Mouse (Mus musculus) cerebellum, adult 18-20 months (tissue): ENCODE measurements around the gene Rplp2.

ENCODE experiments used
- DNase-seq, 2 experiments: peaks; one replicate each; pipeline ENCODE4 v3.0.0; 2021

Gene Rplp2

DNA sequence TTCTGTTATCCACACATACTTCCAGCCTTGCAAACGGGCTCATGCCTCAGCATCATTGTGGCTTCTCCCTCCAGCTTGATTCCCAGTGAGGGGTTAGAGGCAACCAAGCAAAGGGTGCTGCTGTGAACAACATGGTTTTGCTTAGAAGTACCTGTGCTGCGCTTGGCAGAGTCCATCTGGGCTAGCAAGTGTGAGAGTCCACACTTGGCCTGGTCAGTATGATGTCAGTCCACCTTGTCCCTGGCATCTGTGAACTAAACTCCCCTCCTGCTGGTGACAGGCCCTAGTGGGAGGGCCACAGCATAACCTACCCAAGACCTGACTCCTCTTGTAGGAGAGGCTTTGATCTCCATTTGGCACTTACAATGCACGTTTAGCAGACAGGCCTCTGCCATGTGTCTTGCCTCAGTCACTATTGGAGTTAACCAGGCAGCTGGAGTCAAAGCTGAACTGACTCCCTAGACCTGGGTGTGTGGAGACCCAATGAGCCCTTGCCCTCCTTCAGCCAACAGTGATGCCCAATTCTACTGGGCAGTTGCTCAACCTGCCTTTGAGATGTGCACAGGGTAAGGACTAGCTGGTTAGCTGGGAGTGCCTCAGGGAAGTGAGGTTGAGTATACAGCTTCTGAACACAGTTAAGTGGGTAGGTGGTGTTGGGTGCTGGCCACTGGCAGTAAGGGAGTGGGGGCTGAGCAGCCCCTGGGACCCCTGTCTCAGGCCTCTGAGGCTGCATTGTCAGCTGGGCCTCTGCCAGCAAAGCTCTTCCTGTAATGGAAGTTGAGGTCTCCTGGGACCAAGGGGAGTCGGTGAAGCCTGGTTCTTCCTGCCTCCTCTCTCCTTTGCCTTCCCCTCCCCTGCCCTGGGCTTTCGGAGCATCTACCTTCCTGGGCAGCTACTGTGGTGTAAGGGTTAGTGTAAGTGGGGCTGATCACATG, 37.3 kb downstream of the Rplp2 start:
- peak; percentile 59 to 64 for DNase-seq

- DNase-seq: no peak
Measured at GRCm38 (mm10) chr7:141485186-141485585, 38.0 kb downstream of the Rplp2 start.

GRCm38 (mm10) chr7:141485606-141486005, 38.4 kb downstream of the Rplp2 start:
- DNase-seq: peak; percentile 95

DNA sequence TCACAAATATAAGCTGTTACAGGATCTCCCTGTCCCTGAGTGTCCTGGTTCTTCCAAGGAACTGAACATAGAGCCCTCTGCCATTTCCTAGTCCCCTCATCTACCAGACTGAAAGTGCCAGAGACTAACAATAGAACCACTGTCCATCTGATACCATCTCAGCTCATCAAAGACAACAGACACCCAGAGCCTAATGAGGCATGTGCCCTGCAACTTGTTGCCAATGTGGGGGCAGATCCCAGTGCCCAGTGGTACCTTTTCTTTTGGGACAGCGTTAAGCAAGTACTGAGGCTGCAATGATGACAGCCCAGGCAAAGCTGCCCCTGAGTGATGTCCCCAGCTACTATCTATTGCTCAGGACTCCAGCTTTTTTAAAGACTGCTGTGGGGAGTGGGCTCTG, 39.1 kb downstream of the Rplp2 start:
- DNase-seq: no peak

DNA sequence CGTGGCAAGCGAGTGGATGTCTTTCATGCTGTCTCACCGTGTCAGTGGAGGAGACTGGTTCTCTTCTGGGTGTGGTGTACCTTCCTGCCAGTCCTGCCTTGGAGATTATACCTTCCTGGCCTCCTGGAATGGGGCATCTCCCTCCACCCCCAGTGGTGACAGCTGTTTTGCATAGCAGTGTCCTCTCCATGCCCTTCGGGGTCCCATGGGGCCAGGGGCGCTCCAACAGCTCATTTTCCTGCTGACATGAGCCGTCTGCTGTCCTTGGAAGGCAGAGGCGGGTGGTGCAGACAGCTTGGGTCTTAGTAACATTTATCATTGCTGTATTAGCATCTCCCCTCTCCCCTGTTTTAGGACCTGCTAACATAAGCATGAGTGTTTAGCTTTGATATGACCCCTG, 40.0 kb downstream of the Rplp2 start:
- no peak for DNase-seq

GRCm38 (mm10) chr7:141491151-141491550, 44.0 kb downstream of the Rplp2 start:
- no peak for DNase-seq

- DNase-seq: peak; percentile 70 to 76
Measured at GRCm38 (mm10) chr7:141492738-141493137, 45.6 kb downstream of the Rplp2 start.

- DNase-seq: no peak
Measured at GRCm38 (mm10) chr7:141493729-141494128, 46.6 kb downstream of the Rplp2 start.

DNA sequence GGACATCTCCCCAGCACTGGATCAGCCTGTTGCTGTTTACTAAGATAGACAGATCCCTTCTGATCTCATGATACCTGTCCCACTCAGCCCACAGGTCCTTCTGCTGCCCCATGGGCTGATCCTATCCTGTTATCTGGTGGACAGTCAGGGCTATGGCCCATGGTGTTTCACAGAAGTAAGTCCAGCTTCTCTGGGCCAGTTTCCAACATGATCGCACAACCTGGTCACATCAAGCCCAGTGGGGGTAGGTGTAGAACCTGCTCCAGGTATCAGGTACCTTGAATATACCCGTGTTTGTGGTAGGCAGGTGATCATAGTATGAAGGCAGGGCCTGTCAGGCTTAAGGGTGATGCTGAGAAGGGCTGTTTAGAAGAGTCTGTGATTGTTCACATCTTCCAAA, 48.2 kb downstream of the Rplp2 start:
- DNase-seq: peak in 1 of 2 experiments; percentile 30

DNA sequence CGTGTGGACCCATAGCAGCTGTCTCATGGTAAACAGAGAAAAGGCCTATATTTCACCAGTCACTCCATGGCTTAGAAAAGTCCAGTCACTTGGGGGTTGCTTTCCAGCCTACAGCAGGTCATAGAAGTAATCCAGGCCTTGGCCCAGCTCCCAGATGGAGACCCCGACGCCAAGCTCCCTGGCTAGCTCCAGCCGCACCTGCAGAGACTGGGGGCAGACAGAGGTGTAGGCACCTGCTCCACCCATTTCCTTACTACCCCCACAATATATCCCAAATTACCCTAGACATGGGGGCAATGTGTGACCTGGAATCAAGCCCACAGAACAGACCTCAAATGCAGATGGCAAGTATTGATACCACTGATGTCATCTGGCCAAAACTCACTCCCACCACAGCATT, 48.8 kb downstream of the Rplp2 start:
- peak; percentile 17 to 27 for DNase-seq

GRCm38 (mm10) chr7:141497600-141497999, 50.4 kb downstream of the Rplp2 start:
- peak; percentile 30 to 38 for DNase-seq
